Mouse (Mus musculus) hindbrain, embryonic 12.5 days (tissue): Measurements from ENCODE around the gene Ociad1. TPM values are rescaled to one million over a fixed set of nuclear protein-coding genes. Genes with fewer than 3 reads are reported as not detected.
A peak's percentile ranks its signal among the peaks of the same experiment; 100 is the strongest.

Experiments
- ATAC-seq: fragments of 200-750 bp; cut with Nextera tagmentation; 2 replicates; pipeline ENCODE4 v1.8.0; 2017; ENCODE audit warnings: moderate TSS enrichment; ENCODE audit not compliant: low FRiP score
- H3K27ac ChIP-seq: fragments of 300-500 bp; sonication (generic); 2 replicates; pipeline ENCODE4 v1.5.1; 2016; ENCODE audit warnings: mild to moderate bottlenecking
- H3K27me3 ChIP-seq: fragments of 300-500 bp; sonication (generic); 2 replicates; pipeline ENCODE4 v1.6.1; 2016; ENCODE audit warnings: mild to moderate bottlenecking
- H3K36me3 ChIP-seq: fragments of 300-500 bp; sonication (generic); 2 replicates; pipeline ENCODE4 v1.6.1; 2016; ENCODE audit warnings: mild to moderate bottlenecking
- H3K4me1 ChIP-seq: fragments of 300-500 bp; sonication (generic); 2 replicates; pipeline ENCODE4 v1.6.1; 2016
- H3K4me2 ChIP-seq: fragments of 300-500 bp; sonication (generic); replicated peaks from 2 replicates; pipeline ENCODE4 v1.6.1; 2016; ENCODE audit warnings: mild to moderate bottlenecking
- H3K4me3 ChIP-seq: fragments of 300-500 bp; sonication (generic); 2 replicates; pipeline ENCODE4 v1.5.1; 2016; ENCODE audit warnings: mild to moderate bottlenecking
- H3K9ac ChIP-seq: fragments of 300-500 bp; sonication (generic); 2 replicates; pipeline ENCODE4 v1.6.1; 2016; ENCODE audit warnings: mild to moderate bottlenecking, moderate library complexity
- H3K9me3 ChIP-seq: fragments of 300-500 bp; sonication (generic); replicated peaks from 2 replicates; pipeline ENCODE4 v1.6.1; 2016; ENCODE audit warnings: mild to moderate bottlenecking
- WGBS: fragments of 180-500 bp; shearing (Covaris S2); methylation state at CpG from one replicate; pipeline ENCODE4 v1.1.7; 2016; 5-methylcytosine and 5-hydroxymethylcytosine counted together
- polyA plus RNA-seq: library from polyadenylated mRNA; unstranded; fragments of >200 nt; fragmentation: Nextera tagmentation; extraction: Ambion mirVana; gene quantifications from 2 replicates; pipeline ENCODE4 v1.2.1, GENCODE M21; 2016

Gene Ociad1
- polyA plus RNA-seq, result 195 and 207 TPM in 2 replicates

DNA sequence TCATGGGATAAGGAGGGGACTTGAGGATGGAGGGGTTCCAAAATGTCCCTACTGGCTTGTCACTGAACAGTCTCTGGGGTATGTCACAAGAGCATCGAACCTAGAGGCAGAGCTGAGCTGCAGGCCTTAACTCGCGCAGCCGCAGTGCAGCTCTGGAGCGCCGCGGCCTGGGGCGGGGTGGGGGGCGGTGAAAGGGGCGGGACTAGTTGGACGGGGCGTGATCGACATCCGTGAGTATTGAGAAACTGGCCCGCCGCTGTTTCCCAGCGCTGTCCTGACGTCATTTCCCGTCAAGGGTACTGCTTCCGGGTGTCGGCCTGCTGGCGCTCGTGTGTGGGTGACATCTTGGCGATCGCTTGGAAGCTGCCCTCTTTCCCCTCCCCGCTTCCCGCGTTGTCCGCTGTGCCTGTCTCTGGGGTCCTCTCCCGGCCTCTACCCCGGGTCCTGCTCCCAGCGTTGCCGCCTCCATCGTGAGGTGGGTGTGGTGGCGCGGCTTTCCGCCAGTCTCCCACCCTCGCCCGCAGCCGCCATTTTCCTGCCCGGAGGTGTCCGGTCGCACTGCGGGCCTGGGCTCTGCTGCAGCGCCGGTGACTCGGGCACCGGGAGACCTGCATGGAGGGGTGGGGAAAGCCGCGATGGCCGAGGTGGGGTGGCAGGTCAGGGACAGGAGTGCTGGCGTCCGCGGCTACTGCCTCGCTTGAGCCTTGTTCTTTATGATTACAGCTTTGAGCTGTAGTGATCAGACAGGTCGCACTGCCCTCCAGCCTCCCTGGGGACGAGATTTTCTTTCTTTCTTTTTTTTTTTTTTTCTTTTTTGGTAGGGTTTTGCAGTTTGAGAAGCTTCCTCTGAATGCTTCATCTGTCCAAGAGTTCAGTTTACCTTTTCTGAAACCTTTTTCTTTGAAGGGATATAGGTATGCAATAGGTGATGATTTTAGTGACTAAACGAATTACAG lies at the start of gene Ociad1:
Ociad1 (plus strand) TSS at position 283 of the 956 bp plus-strand sequence.
- Histone ChIP-seq H3K4me1 (peaks cover 5% of the 10 kb centered on the region; the same call in 1 of the 2 replicates), H3K36me3 (peaks cover 19% of the 10 kb centered on the region), H3K9ac (peak within 1 kb of the TSS; percentile 92), H3K27ac (peak within 1 kb of the TSS; percentile 93), H3K27me3 (no peaks in the 10 kb centered on the region), H3K9me3 (no peaks in the 10 kb centered on the region), H3K4me2 (peak within 1 kb of the TSS; percentile 70), H3K4me3 (peak within 1 kb of the TSS; percentile 93)
- WGBS, result under 1% methylated on average over 54 of the region's 58 CpGs
- ATAC-seq, result peak; percentile 99

DNA sequence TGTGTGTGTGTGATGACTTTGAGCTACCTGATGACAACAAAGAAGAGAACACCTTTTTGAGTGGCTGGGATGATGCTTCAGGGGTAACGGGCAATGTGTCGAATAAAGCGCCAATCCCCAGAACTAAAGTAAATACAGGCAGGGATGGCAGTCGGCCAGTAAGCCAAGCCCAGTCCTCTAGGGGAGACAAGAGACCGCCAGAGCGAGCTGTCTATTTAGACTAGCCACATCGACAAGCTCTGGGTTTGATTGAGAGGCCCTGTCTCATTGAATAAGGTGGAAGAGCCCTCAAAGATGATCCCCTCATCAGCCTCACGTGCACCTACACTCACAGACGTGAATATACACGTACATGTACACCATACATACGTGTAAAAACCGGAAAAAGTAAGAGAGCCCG lies 48.2 kb upstream of the Ociad1 start:
- no peak for ATAC-seq
- no peak overlapping the region for H3K4me2 ChIP-seq
- no peak overlapping the region for H3K27ac ChIP-seq
- no peak overlapping the region for H3K9ac ChIP-seq
- H3K9me3 ChIP-seq, result no peaks in the 10 kb centered on the region
- WGBS, result 77% methylated on average over 13 of the region's 13 CpGs
- no peaks in the 10 kb centered on the region for H3K36me3 ChIP-seq
- no peaks in the 10 kb centered on the region for H3K27me3 ChIP-seq
- H3K4me1 ChIP-seq, result peaks cover 15% of the 10 kb centered on the region
- no peak overlapping the region for H3K4me3 ChIP-seq

DNA sequence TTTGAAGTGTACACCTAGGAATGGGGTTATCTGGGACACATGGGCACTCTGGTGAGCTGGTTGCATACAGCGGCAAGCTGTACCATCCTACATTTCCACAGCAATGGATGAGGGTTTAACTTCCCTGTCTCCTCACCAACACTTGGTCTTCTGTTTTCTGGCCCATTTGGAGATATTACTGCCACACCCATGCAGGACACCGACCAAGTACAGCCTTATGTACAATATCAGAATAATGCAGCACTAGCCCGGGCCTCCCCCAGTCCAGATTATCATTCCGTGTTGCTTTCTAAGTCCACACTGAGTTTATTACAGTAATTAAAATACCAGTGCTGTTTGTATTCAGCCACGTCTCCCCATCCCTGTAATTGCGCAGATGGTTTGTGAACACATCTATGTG lies 46.2 kb upstream of the Ociad1 start:
- Histone ChIP-seq H3K36me3 (no peaks in the 10 kb centered on the region), H3K27ac (no peak overlapping the region), H3K4me2 (no peak overlapping the region), H3K4me3 (no peak overlapping the region), H3K9ac (no peak overlapping the region), H3K27me3 (no peaks in the 10 kb centered on the region), H3K4me1 (peaks cover 15% of the 10 kb centered on the region), H3K9me3 (no peaks in the 10 kb centered on the region)
- 88% methylated on average over 6 of the region's 6 CpGs for WGBS
- no peak for ATAC-seq

DNA sequence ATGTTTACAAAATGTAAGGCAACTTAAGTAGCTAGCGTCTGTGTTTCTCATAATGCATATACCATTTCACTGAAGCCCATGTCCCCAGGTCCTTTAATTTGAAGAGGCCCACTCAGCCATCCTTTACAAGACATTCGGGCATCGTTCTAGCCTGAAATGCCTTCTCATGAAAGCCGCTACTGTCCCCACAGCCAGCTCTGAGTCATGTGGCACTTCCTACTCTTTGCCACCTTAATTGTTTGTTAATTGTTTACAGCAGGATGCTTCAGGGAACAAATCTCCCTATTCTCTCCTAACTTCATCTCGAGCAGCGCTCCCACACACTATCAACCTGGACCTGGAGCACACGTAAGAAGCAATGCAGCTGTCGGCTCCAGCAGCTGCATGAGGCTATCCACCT lies 44.4 kb upstream of the Ociad1 start:
- H3K9ac ChIP-seq, result no peak overlapping the region
- H3K4me2 ChIP-seq, result no peak overlapping the region
- H3K36me3 ChIP-seq, result no peaks in the 10 kb centered on the region
- no peak overlapping the region for H3K27ac ChIP-seq
- WGBS, result 86% methylated on average over 8 of the region's 8 CpGs
- no peaks in the 10 kb centered on the region for H3K9me3 ChIP-seq
- 0 out of 2 replicates have a peak, but pooled peaks cover 9% of the 10 kb centered on the region for H3K4me1 ChIP-seq
- no peaks in the 10 kb centered on the region for H3K27me3 ChIP-seq
- H3K4me3 ChIP-seq, result no peak overlapping the region
- ATAC-seq, result no peak

DNA sequence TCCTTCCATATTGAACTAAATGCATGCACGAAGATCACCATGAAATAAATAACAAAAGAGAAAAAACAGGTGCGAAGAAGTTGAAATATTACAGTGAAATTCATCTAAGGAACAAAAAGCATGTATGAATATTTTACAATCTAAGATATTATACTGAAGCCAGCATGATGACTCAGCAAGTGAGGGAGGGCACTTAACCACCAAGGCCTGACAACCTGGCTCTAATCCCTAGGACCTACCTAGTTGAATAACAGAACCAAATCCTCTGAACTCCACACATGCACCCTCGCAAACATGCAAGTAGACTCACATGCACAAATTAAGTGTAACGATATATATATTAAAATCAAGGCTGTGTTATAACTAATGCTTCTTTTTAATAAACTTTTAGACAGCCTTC lies 43.2 kb upstream of the Ociad1 start:
- H3K9me3 ChIP-seq, result no peaks in the 10 kb centered on the region
- no peak overlapping the region for H3K4me2 ChIP-seq
- H3K27me3 ChIP-seq, result no peaks in the 10 kb centered on the region
- ATAC-seq, result no peak
- no peak overlapping the region for H3K27ac ChIP-seq
- WGBS, result 95% methylated on average over 4 of the region's 4 CpGs
- H3K4me1 ChIP-seq, result peaks cover 13% of the 10 kb centered on the region
- no peaks in the 10 kb centered on the region for H3K36me3 ChIP-seq
- no peak overlapping the region for H3K4me3 ChIP-seq
- H3K9ac ChIP-seq, result no peak overlapping the region

DNA sequence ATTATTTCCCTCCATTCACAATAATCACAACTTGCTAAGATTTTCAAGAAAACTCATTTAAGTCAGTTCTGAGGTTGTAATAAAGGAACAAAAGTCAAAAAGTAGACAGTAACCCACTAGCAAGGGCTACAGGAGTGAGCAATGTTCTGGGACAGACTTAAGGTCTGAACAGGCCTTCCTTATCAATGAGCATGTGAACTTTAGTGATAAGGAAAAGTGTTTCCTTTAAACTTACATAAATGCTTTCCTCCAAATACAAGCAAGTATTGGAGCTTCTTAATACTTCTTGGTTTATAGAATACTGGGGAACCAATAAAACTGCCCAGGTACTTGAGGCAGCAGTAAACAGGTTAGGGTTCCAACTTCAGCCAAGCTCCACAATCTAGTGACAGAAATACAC lies 39.8 kb upstream of the Ociad1 start:
- no peak overlapping the region for H3K4me3 ChIP-seq
- H3K36me3 ChIP-seq, result no peaks in the 10 kb centered on the region
- no peaks in the 10 kb centered on the region for H3K27me3 ChIP-seq
- no peak overlapping the region for H3K4me2 ChIP-seq
- no peaks in the 10 kb centered on the region for H3K9me3 ChIP-seq
- H3K27ac ChIP-seq, result no peak overlapping the region
- ATAC-seq, result no peak
- H3K9ac ChIP-seq, result no peak overlapping the region
- peaks cover 15% of the 10 kb centered on the region for H3K4me1 ChIP-seq

DNA sequence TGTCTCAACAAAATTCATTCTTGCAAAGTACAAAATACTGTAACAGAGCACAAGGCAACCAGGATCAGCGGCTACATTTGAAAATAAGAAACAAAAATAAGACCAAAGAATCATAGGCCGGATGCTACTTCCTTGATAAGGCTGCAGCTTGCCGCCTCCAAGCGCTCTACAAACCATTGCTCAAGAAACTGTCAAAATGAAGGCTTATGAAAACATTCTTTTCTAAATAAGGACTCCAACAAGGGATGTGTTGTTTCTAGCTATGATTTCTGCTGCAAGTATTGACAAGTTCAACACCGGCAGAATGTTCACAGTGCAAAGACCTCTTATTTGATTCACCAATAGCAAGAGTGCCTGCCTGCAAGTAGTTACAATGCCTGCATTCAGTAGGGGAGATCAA lies 37.9 kb upstream of the Ociad1 start:
- Histone ChIP-seq H3K27ac (0 out of 2 replicates have a peak overlapping the region, but pooled peaks have one; percentile 96), H3K27me3 (no peaks in the 10 kb centered on the region), H3K36me3 (no peaks in the 10 kb centered on the region), H3K4me3 (peak overlapping the region; percentile 95), H3K9me3 (no peaks in the 10 kb centered on the region), H3K4me2 (peak overlapping the region; percentile 75), H3K4me1 (peaks cover 11% of the 10 kb centered on the region), H3K9ac (peak overlapping the region; percentile 88)
- no peak for ATAC-seq
- WGBS, result 47% methylated on average over 5 of the region's 5 CpGs

DNA sequence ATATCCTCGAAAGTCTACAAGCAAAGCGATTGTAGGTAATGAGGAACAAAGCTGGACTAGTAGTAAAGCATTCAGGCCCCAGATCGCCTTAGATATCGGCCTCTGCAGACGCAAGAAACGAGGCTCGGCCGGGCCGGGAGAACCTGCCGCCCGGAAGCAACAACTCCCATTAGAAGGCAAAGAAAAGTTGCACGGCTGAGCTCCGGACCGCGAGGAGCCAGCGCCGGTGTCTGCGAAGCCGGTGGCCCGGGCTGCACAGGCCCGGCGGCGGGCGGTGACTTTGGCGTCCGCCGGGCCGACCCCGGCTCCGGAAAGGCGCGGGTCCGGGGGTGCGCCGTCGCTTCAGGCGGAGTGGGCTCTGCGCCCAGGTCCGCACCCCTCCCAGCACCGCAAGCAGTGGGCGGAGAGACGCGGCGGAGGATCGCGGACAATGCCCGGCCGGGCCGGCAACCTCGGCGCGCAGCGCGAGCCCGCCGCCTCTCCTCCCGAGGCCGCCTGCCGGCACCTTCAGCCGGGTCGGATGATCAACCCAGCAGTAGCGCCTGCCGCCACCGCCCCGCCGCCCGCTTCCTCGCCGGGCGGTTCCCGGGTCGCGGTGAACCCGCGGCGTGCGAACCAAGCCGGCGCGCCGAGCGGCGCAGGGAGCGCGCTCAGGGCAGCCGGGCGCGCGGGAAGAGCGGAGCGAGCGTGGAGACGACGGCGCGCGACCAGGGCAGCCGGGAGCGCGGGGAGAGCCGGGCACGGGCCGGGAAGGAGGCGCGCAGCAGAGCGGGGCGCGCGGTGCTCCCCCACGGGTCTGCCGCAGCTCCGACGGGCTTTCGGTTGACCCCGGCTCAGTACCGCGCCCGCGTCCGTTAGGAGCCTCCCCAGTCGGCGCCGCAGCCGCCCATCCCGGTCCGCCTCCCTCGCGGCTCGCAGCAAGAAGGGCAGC lies 37.0 kb upstream of the Ociad1 start:
- H3K4me3 ChIP-seq, result peak overlapping the region; percentile 95
- peak overlapping the region; percentile 88 for H3K9ac ChIP-seq
- H3K36me3 ChIP-seq, result no peaks in the 10 kb centered on the region
- peak overlapping the region; percentile 96 for H3K27ac ChIP-seq
- H3K9me3 ChIP-seq, result no peaks in the 10 kb centered on the region
- H3K27me3 ChIP-seq, result no peaks in the 10 kb centered on the region
- WGBS, result under 1% methylated on average over 99 of the region's 129 CpGs
- H3K4me2 ChIP-seq, result peak overlapping the region; percentile 75
- peak; percentile 67 for ATAC-seq
- peaks cover 11% of the 10 kb centered on the region for H3K4me1 ChIP-seq

DNA sequence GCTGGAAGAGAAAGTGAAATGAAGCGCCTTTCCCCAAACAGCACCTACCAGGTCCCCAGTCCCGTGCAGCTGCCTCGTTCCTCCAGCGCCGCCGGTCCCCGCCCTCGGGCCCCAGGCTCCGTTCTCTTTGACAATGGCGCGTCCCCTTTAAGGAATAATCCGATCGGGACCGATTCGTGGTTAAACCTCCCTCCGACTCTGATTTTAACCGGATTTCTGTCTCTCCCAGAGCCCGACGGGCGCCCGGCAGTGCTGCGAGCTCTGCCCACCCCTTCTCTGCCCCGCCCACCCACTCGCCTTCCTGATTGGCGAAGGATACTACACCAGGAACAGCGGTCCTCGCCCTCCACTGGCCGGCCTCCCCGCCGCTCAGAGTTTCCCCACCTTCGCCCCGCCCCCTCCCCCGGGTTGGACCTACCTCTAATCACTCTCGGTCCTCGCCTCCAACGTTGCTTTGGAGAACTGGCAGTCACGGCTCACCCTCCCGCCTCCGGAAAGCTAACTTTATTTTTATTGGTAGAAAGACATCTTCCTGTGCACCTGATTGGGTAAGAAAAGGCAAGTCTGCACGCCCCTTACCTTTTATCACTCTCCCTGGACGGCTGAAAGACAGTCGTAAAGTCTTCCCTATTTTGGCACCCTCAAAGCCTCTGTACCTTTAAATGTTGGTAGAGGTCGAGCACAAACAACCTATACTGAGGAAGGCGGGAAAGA lies 36.1 kb upstream of the Ociad1 start, which contains the start of gene Fryl:
Fryl (minus strand) TSS at position 268 of the 714 bp plus-strand sequence.
- H3K9me3 ChIP-seq, result no peaks in the 10 kb centered on the region
- H3K4me1 ChIP-seq, result peaks cover 11% of the 10 kb centered on the region
- no peaks in the 10 kb centered on the region for H3K27me3 ChIP-seq
- peak within 1 kb of the TSS; percentile 95 for H3K4me3 ChIP-seq
- peak within 1 kb of the TSS; percentile 88 for H3K9ac ChIP-seq
- H3K36me3 ChIP-seq, result no peaks in the 10 kb centered on the region
- ATAC-seq, result peak; percentile 99
- peak within 1 kb of the TSS; percentile 75 for H3K4me2 ChIP-seq
- peak within 1 kb of the TSS; percentile 96 for H3K27ac ChIP-seq
- WGBS, result under 1% methylated on average over 42 of the region's 44 CpGs

DNA sequence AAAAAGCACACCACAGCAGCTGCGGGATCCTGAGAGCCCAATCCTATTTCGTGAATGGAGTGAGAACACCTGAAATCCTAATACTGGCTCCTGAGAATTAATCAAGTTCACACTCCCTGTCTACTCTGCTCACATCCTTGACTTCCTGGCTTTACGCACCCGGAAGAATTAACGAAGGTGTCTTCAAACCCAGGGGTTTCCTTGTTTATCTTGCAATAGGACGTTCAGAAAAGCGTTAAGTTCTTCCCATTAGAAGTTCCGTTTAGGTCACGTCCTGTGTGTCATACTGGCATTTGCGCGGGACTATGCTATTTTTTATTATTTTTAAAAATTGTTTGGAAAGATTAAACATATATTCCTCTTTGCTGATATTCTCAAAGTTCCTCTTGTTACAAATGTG lies 35.5 kb upstream of the Ociad1 start:
- Histone ChIP-seq H3K4me1 (peaks cover 11% of the 10 kb centered on the region), H3K27me3 (no peaks in the 10 kb centered on the region), H3K27ac (peak overlapping the region; percentile 58; the same call in 1 of the 2 replicates), H3K36me3 (no peaks in the 10 kb centered on the region), H3K4me2 (peak overlapping the region; percentile 71), H3K4me3 (peak overlapping the region; percentile 40), H3K9me3 (no peaks in the 10 kb centered on the region), H3K9ac (peak overlapping the region; percentile 46)
- 3% methylated on average over 11 of the region's 11 CpGs for WGBS
- no peak for ATAC-seq

DNA sequence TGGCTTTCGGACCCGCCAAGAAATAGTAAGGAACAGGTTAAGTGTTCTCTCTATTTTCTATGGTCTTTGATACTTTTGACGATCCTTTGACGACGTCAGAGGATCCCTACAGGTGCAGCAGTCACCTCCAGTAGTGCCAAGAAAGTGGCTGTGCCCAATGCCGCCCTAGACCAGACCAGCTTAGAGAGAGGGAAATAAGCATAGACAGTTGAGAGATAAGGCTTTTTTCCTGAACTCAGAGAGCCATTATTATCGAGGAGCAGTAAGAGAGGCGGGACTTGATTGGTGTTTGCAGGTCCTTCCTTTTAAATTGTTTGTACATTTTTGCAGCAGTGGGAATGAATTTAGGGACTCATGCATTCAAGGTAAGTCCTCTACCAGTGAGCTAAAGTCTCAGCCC lies 34.9 kb upstream of the Ociad1 start:
- no peaks in the 10 kb centered on the region for H3K36me3 ChIP-seq
- no peaks in the 10 kb centered on the region for H3K27me3 ChIP-seq
- no peak overlapping the region for H3K4me3 ChIP-seq
- peak overlapping the region; percentile 71 for H3K4me2 ChIP-seq
- WGBS, result 56% methylated on average over 8 of the region's 8 CpGs
- ATAC-seq, result no peak
- peaks cover 11% of the 10 kb centered on the region for H3K4me1 ChIP-seq
- no peak overlapping the region for H3K27ac ChIP-seq
- H3K9me3 ChIP-seq, result no peaks in the 10 kb centered on the region
- no peak overlapping the region for H3K9ac ChIP-seq
